Mouse (Mus musculus) ES-E14 (cell line): Measurements from ENCODE around the gene Mlkl. TPM values are rescaled to one million over a fixed set of nuclear protein-coding genes. Genes with fewer than 3 reads are reported as not detected.
A peak's percentile ranks its signal among the peaks of the same experiment; 100 is the strongest.

Experiments used
- DNase-seq: peaks from one replicate; pipeline ENCODE4 v3.0.0-alpha.2; 2013; ENCODE audit warnings: low read depth, low spot score
- H3K27ac ChIP-seq: 2 replicates; pipeline ENCODE4 v1.5.1; 2012; ENCODE audit warnings: low read depth, mild to moderate bottlenecking, low read length, moderate library complexity, mixed read lengths; ENCODE audit not compliant: poor library complexity, insufficient read depth, severe bottlenecking
- H3K36me3 ChIP-seq: 2 replicates; pipeline ENCODE4 v1.6.1; 2012; ENCODE audit warnings: mild to moderate bottlenecking, low read length, moderate library complexity, mixed read lengths; ENCODE audit not compliant: control insufficient read depth, poor library complexity, insufficient read depth, severe bottlenecking
- H3K4me1 ChIP-seq, 2 experiments: fragments of 150-350 bp in 1 of 2; sonication (generic) in 1 of 2; 2 replicates each; pipeline ENCODE4 v1.6.1; 2012; ENCODE audit warnings: low read length in 2 of 2, mild to moderate bottlenecking in 1 of 2, mixed read lengths in 1 of 2; ENCODE audit not compliant: control insufficient read depth in 2 of 2, insufficient read depth in 2 of 2, poor library complexity in 1 of 2
- H3K4me3 ChIP-seq, 2 experiments: fragments of 150-350 bp in 1 of 2; sonication (generic) in 1 of 2; 2 replicates each; pipeline ENCODE4 v1.5.1; 2012; ENCODE audit warnings: low read length in 2 of 2, low read depth in 1 of 2, mild to moderate bottlenecking in 1 of 2, mixed read lengths in 1 of 2; ENCODE audit not compliant: insufficient read depth in 1 of 2, poor library complexity in 1 of 2, severe bottlenecking in 1 of 2
- H3K9ac ChIP-seq: 2 replicates; pipeline ENCODE4 v1.6.1; 2012; ENCODE audit warnings: low read depth, mild to moderate bottlenecking, low read length, mixed read lengths; ENCODE audit not compliant: poor library complexity, insufficient read depth, severe bottlenecking
- H3K9me3 ChIP-seq: fragments of 150-350 bp; sonication (generic); 2 replicates; pipeline ENCODE4 v1.6.1; 2012; ENCODE audit warnings: low read depth, mild to moderate bottlenecking, low read length; ENCODE audit not compliant: control insufficient read depth, insufficient read depth
- CHD2 ChIP-seq: IDR thresholded peaks from 2 replicates; pipeline ENCODE4 v1.6.1; 2014; ENCODE audit warnings: mild to moderate bottlenecking, low read depth, low read length, inconsistent platforms
- HCFC1 ChIP-seq: IDR thresholded peaks from 2 replicates; pipeline ENCODE4 v1.6.1; 2012; ENCODE audit warnings: low read length, inconsistent platforms, borderline replicate concordance; ENCODE audit not compliant: insufficient read depth
- MAFK ChIP-seq: IDR thresholded peaks from 2 replicates; pipeline ENCODE4 v1.6.1; 2014; ENCODE audit warnings: mild to moderate bottlenecking, low read depth, low read length, inconsistent platforms; ENCODE audit not compliant: insufficient read depth
- ZC3H11A ChIP-seq: IDR thresholded peaks from 2 replicates; pipeline ENCODE4 v1.6.1; 2012; ENCODE audit warnings: low read depth, mild to moderate bottlenecking, inconsistent platforms, low read length, borderline replicate concordance
- ZNF384 ChIP-seq: IDR thresholded peaks from 2 replicates; pipeline ENCODE4 v1.6.1; 2012; ENCODE audit warnings: low read depth, low read length, inconsistent platforms
- in situ Hi-C, 2 experiments: fragments of 600-800 bp; cut with MboI; formaldehyde crosslinking; loops; one replicate each; pipeline ENCODE4 v1.15.1; 2025; ENCODE audit warnings: low sequenced_read_pairs in 2 of 2, inconsistent platforms in 1 of 2; ENCODE audit not compliant: unreplicated experiment in 2 of 2
- total RNA-seq: library from RNA; depleted of rRNA; stranded (reverse); fragments of 300-350 nt; gene quantifications from 2 replicates; pipeline ENCODE4 v1.2.3, GENCODE M21; 2012

The Mlkl gene
- total RNA-seq, 1 experiment = 1.2 TPM

DNA sequence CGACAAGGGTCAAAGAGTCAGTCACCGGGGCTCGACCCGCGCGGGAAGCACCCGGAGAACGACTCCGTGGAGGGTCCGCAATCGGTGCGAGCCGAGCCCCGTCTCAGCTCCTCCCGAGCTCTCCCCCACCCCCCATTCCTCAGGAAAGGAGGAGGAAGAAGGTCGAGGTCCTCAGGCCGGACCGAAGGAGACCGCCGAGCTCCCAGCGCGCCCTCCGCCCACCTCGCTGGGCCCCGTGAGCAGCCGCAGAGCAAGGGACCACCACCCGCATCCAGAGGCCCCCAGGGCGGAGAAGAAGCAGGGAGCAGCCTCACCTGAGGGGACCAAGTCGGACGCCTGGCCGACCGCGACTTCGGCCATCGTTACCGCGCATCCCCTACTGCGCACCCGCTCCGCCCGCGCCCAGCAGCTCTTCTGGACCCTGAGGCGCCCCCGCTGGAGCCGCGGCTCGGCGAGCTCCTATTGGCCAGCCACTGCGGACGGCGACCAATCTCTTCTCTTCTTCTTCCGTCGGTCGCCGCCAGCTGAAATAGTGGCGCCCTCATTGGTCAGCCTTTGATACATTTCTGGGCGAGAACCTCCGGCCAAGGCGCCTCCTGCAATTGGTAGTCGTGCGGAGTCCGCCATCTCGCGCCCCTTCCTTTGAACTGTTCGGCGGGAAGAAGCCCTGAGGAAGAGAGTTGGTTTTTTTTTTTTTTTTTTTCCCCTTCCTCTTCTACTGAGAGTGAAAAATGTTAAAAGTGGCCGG, 38.0 kb downstream of the Mlkl start, which contains the start of gene Rfwd3:
Gene Rfwd3, minus strand, starts transcription at position 402 of the 748 bp plus-strand sequence.
- Histone ChIP-seq H3K9ac (peak within 1 kb of the TSS; percentile 96), H3K36me3 (peaks cover 5% of the 10 kb centered on the region; the same call in 1 of the 2 replicates), H3K27ac (peak within 1 kb of the TSS; percentile 93), H3K9me3 (no peaks in the 10 kb centered on the region), H3K4me3 (peak within 1 kb of the TSS; percentile 87 to 97), H3K4me1 (peaks cover 3 to 6% of the 10 kb centered on the region in 2 experiments; a peak in 2 of 4 replicates)
- DNase-seq = peak; percentile 98
- in situ Hi-C loops = loop anchor here in 1 of 2 experiments (25.0 kb wide), 1 partner anchor 463 kb away; the partner anchor contains the start of genes Cog4 and Sf3b3
- TF ChIP-seq MAFK (0 out of 2 replicates have a peak, but pooled peaks have one; percentile 18), ZC3H11A (no peak), CHD2 (peak; percentile 74), ZNF384 (peak; percentile 97), HCFC1 (no peak)

DNA sequence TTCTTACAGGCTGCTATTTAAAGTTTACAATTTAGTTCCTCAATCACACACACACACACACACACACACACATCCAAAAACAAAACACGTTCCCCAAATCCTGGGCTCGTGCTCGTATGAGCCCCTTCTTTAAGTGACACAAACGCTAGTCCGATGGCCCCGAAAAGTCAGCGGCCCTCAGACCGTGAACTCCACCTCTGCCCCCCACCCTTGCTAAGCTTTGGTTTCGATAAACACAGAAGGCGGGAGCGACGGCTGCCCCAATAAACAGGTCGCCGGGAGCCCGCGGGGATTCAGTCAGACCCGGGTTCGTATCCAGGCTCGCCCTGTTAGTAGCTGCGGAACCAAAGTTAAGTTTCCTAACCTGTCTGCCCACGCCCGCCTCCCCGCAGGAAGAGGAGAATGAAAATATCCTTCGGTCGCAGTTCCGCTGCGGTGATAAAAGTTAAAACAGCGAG, 38.6 kb downstream of the Mlkl start:
- no peak for DNase-seq
- in situ Hi-C loops = loop anchor here in 1 of 2 experiments (25.0 kb wide), 1 partner anchor 462 kb away; the partner anchor contains the start of genes Cog4 and Sf3b3
- TF ChIP-seq HCFC1 (no peak), MAFK (no peak), ZNF384 (no peak), ZC3H11A (no peak), CHD2 (no peak)
- H3K4me1 ChIP-seq = peaks cover 0 to 5% of the 10 kb centered on the region in 2 experiments; a peak in 1 of 4 replicates
- peak overlapping the region; percentile 96 for H3K9ac ChIP-seq
- H3K9me3 ChIP-seq = no peaks in the 10 kb centered on the region
- peaks cover 6% of the 10 kb centered on the region; the same call in 1 of the 2 replicates for H3K36me3 ChIP-seq
- H3K4me3 ChIP-seq = peak overlapping the region; percentile 87 to 97
- peak overlapping the region; percentile 93 for H3K27ac ChIP-seq

DNA sequence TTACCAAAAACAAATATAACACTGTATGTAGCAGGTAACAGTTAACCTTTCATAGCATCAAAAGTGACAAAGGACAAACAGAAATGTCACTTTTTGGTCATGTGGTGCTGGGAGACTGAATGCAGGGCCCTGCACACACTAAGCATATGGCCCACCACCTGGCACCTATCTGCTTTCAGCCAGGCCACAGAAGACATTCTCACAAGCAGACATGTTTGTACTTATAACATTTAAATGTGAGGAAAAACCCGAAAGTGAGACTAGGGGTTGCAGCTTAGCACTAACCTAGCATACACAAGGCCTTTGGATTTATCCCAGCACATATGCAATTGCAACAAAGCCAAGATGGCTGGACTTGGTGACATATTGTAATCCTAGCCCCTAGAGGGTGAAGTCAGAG, 40.0 kb downstream of the Mlkl start:
- H3K4me3 ChIP-seq = no peak overlapping the region
- no peak overlapping the region for H3K27ac ChIP-seq
- H3K4me1 ChIP-seq = peaks cover 0 to 3% of the 10 kb centered on the region in 2 experiments; a peak in 1 of 4 replicates
- H3K9me3 ChIP-seq = no peaks in the 10 kb centered on the region
- DNase-seq = no peak
- TF ChIP-seq CHD2 (no peak), ZC3H11A (no peak), HCFC1 (no peak), MAFK (no peak), ZNF384 (no peak)
- in situ Hi-C loops = loop anchor here in 1 of 2 experiments (25.0 kb wide), 1 partner anchor 461 kb away; the partner anchor contains the start of genes Cog4 and Sf3b3
- H3K36me3 ChIP-seq = peaks cover 13% of the 10 kb centered on the region; the same call in 1 of the 2 replicates
- H3K9ac ChIP-seq = no peak overlapping the region

- H3K27ac ChIP-seq = no peak overlapping the region
- TF ChIP-seq MAFK = no peak
- no peak for TF ChIP-seq CHD2
- TF ChIP-seq ZNF384 = no peak
- no peak for TF ChIP-seq ZC3H11A
- TF ChIP-seq HCFC1 = no peak
Measured at GRCm38 (mm10) chr8:111291733-111292132, 46.2 kb downstream of the Mlkl start.

More at GRCm38 (mm10) chr8:111291733-111292132, 46.2 kb downstream of the Mlkl start:
- no peak overlapping the region for H3K9ac ChIP-seq
- peaks cover 0 to 2% of the 10 kb centered on the region in 2 experiments; a peak in 1 of 4 replicates for H3K4me1 ChIP-seq
- H3K36me3 ChIP-seq = peaks cover 38% of the 10 kb centered on the region
- no peak for DNase-seq
- no peaks in the 10 kb centered on the region for H3K9me3 ChIP-seq
- no peak overlapping the region for H3K4me3 ChIP-seq
- in situ Hi-C loops = loop anchor here in 1 of 2 experiments (25.0 kb wide), 1 partner anchor 454 kb away; the partner anchor contains the start of genes Cog4 and Sf3b3
